26 mouse cellular contexts compared by ENCODE assay signal in genomic region chr2:151949082-151949774, GRCm38 (mm10). TPM values are rescaled to one million over a fixed set of nuclear protein-coding genes. Genes with fewer than 3 reads are reported as not detected.
DNase-seq lines count a peak whose midpoint lies in the region; ATAC-seq and TF ChIP-seq lines count a peak whose summit lies in the region.
"Had no signal": no experiment of that assay in that cellular context is flagged by ENCODE, and none has a peak within 500 bp of the region (broad histone marks: within the 10 kb centered on the region; RNA-seq: fewer than 3 reads in every experiment).

No protein-coding gene starts in this region.

- no peaks in the 10 kb centered on the region for H3K4me1 ChIP-seq in forebrain, embryonic 15.5 days
- H3K4me1 ChIP-seq in forebrain, embryonic 10.5 days, result no peaks in the 10 kb centered on the region
- H3K4me1 ChIP-seq in testis, adult 2 months (ENCODE audit: control insufficient read depth, insufficient read depth, low read length), result no peaks in the 10 kb centered on the region
- H3K4me1 ChIP-seq in embryonic facial prominence, embryonic 10.5 days, result no peaks in the 10 kb centered on the region
- H3K4me1 ChIP-seq: heart, embryonic 15.5 days; kidney, embryonic 15.5 days; limb, embryonic 15.5 days; liver, embryonic 15.5 days had no signal

- H3K9ac ChIP-seq in forebrain, embryonic 15.5 days (replicated peaks), result no peak overlapping the region
- H3K9ac ChIP-seq: heart, embryonic 15.5 days; kidney, embryonic 15.5 days; limb, embryonic 15.5 days; liver, embryonic 15.5 days had no signal

- ATAC-seq in forebrain, embryonic 15.5 days (replicated peaks), result peak; percentile 71
- ATAC-seq: intestine, embryonic 16.5 days had no signal

- H3K4me2 ChIP-seq in forebrain, embryonic 15.5 days (replicated peaks), result no peak overlapping the region
- H3K4me2 ChIP-seq: heart, embryonic 15.5 days; kidney, embryonic 15.5 days; limb, embryonic 15.5 days; liver, embryonic 15.5 days had no signal

- no peak for TF ChIP-seq CTCF in testis, adult 2 months (IDR thresholded peaks at IDR 0.05; ENCODE audit: control insufficient read depth, insufficient read depth, insufficient replicate concordance, low read depth, low read length)

- no peak for TF ChIP-seq POLR2A in testis, adult 2 months (IDR thresholded peaks at IDR 0.05; ENCODE audit: control insufficient read depth, low read depth, low read length)

- 48% methylated on average over 2 of the region's 2 CpGs for WGBS in forebrain, embryonic 15.5 days
- WGBS in forebrain, embryonic 10.5 days, result 69% methylated on average over 2 of the region's 2 CpGs
- whole genome bisulfite sequencing in embryonic facial prominence, embryonic 10.5 days, result 75% methylated on average over 2 of the region's 2 CpGs

- no peaks in the 10 kb centered on the region for H3K9me3 ChIP-seq in forebrain, embryonic 15.5 days
- H3K9me3 ChIP-seq in forebrain, embryonic 10.5 days, result no peaks in the 10 kb centered on the region
- no peaks in the 10 kb centered on the region for H3K9me3 ChIP-seq in embryonic facial prominence, embryonic 10.5 days
- H3K9me3 ChIP-seq: G1E; heart, embryonic 15.5 days; kidney, embryonic 15.5 days; limb, embryonic 15.5 days; liver, embryonic 15.5 days had no signal

- peak overlapping the region; percentile 38; the same call in 1 of the 2 replicates for H3K27ac ChIP-seq in forebrain, embryonic 15.5 days (replicated peaks)
- no peak overlapping the region for H3K27ac ChIP-seq in forebrain, embryonic 10.5 days
- H3K27ac ChIP-seq in testis, adult 2 months (ENCODE audit: control insufficient read depth, insufficient read depth, low read depth, low read length), result peak overlapping the region; percentile 7; the same call in 1 of the 2 replicates
- no peak overlapping the region for H3K27ac ChIP-seq in embryonic facial prominence, embryonic 10.5 days (replicated peaks)
- H3K27ac ChIP-seq: heart, adult 2 months; heart, embryonic 15.5 days; kidney, embryonic 15.5 days; limb, embryonic 15.5 days; liver, embryonic 15.5 days; macrophage had no signal

- DNase-seq in forebrain, embryonic 10.5 days (ENCODE audit: extremely low spot score, low spot score), result no peak
- DNase-seq in layer of hippocampus, adult 18-20 months (ENCODE audit: low spot score in 2 of 2), result peak; percentile 43 to 59
- no peak for DNase-seq in layer of hippocampus, adult 11-12 months (ENCODE audit: low spot score)
- DNase-seq in testis, postnatal 10 days (ENCODE audit: low spot score), result no peak
- DNase-seq in adrenal gland, adult 2 months, result no peak
- DNase-seq in embryonic facial prominence, embryonic 10.5 days (ENCODE audit: low spot score), result no peak
- DNase-seq: adrenal gland, postnatal 25 days; cerebellum, adult 2 months; cerebellum, postnatal 36 days; gastrocnemius, postnatal 10 days; heart, postnatal 4 days; kidney, postnatal 4 days; right cerebral cortex, adult 18-20 months; spleen, adult 18-20 months; thymus, adult 18-20 months; thymus, postnatal 4 days had no signal

- H3K27me3 ChIP-seq in forebrain, embryonic 15.5 days, result no peaks in the 10 kb centered on the region
- H3K27me3 ChIP-seq in forebrain, embryonic 10.5 days (ENCODE audit: poor library complexity, severe bottlenecking), result no peaks in the 10 kb centered on the region
- H3K27me3 ChIP-seq in testis, adult 2 months (ENCODE audit: control insufficient read depth, insufficient read depth, low read length), result no peaks in the 10 kb centered on the region
- H3K27me3 ChIP-seq in embryonic facial prominence, embryonic 10.5 days (replicated peaks; ENCODE audit: low read depth, poor library complexity, severe bottlenecking), result no peaks in the 10 kb centered on the region
- H3K27me3 ChIP-seq: kidney, embryonic 15.5 days; limb, embryonic 15.5 days; liver, embryonic 15.5 days had no signal

- no peak overlapping the region for H3K4me3 ChIP-seq in forebrain, embryonic 15.5 days
- no peak overlapping the region for H3K4me3 ChIP-seq in forebrain, embryonic 10.5 days
- no peak overlapping the region for H3K4me3 ChIP-seq in testis, adult 2 months (ENCODE audit: control insufficient read depth, low read depth, low read length)
- H3K4me3 ChIP-seq in embryonic facial prominence, embryonic 10.5 days, result no peak overlapping the region
- H3K4me3 ChIP-seq: heart, adult 2 months; heart, embryonic 15.5 days; kidney, embryonic 15.5 days; limb, embryonic 15.5 days; liver, embryonic 15.5 days had no signal

- no peaks in the 10 kb centered on the region for H3K36me3 ChIP-seq in forebrain, embryonic 15.5 days
- H3K36me3 ChIP-seq in forebrain, embryonic 10.5 days (replicated peaks), result no peaks in the 10 kb centered on the region
- no peaks in the 10 kb centered on the region for H3K36me3 ChIP-seq in testis, adult 2 months (ENCODE audit: control insufficient read depth, insufficient read depth, low read length)
- H3K36me3 ChIP-seq in embryonic facial prominence, embryonic 10.5 days (replicated peaks), result no peaks in the 10 kb centered on the region
- H3K36me3 ChIP-seq: G1E; heart, embryonic 15.5 days; kidney, embryonic 15.5 days; limb, embryonic 15.5 days; liver, embryonic 15.5 days had no signal

RNA-seq across cellular contexts. Expression of gene Fam110a, which starts 30.8 kb away (rescaled TPM):
- polyA plus RNA-seq in forebrain, embryonic 15.5 days (2015; fragmentation: Nextera tagmentation; extraction: Ambion mirVana), result 71.9 and 75.2 TPM in 2 replicates
- 60.3 and 70.4 TPM in 2 replicates for polyA plus RNA-seq in forebrain, embryonic 10.5 days (2016; fragmentation: Nextera tagmentation; extraction: Ambion mirVana)
- 1 to 10 TPM; 7.3 to 9.7 TPM for total RNA-seq in layer of hippocampus, adult 18-20 months (2021)
- 175 and 190 TPM in 2 replicates for polyA plus RNA-seq in testis, adult 2 months (2012; rRNA removed)
- 10 to 100 TPM in 1 of 2 experiments, 1 to 10 TPM in 1; 8.5 to 11.3 TPM for total RNA-seq in adrenal gland, adult 2 months (2021)
- 24.1 and 24.6 TPM in 2 replicates for polyA plus RNA-seq in adrenal gland, adult 2 months (2012; rRNA removed)
- polyA plus RNA-seq in embryonic facial prominence, embryonic 10.5 days (2016; fragmentation: Nextera tagmentation; extraction: Ambion mirVana), result 48.4 and 55.0 TPM in 2 replicates

RNA-seq across cellular contexts. Expression of gene Angpt4, which starts 38.2 kb away (rescaled TPM):
- polyA plus RNA-seq in forebrain, embryonic 15.5 days (2015; fragmentation: Nextera tagmentation; extraction: Ambion mirVana), result 0.20 TPM in 1 of 2 replicates, not detected in the other
- 0.06 and 0.17 TPM in 2 replicates for polyA plus RNA-seq in forebrain, embryonic 10.5 days (2016; fragmentation: Nextera tagmentation; extraction: Ambion mirVana)
- not detected for total RNA-seq in layer of hippocampus, adult 18-20 months (2021)
- polyA plus RNA-seq in testis, adult 2 months (2012; rRNA removed), result 2.2 and 2.5 TPM in 2 replicates
- total RNA-seq in adrenal gland, adult 2 months (2021), result 1 to 10 TPM in 1 of 2 experiments, under 1 TPM in 1; 0.63 to 1.6 TPM
- polyA plus RNA-seq in adrenal gland, adult 2 months (2012; rRNA removed), result 1.1 and 1.9 TPM in 2 replicates
- polyA plus RNA-seq in embryonic facial prominence, embryonic 10.5 days (2016; fragmentation: Nextera tagmentation; extraction: Ambion mirVana), result 0.27 and 0.73 TPM in 2 replicates
- total RNA-seq: adrenal gland, postnatal 25 days; G1E had no signal
- polyA plus RNA-seq: G1E; liver, embryonic 15.5 days; macrophage had no signal

RNA-seq across cellular contexts. Expression of gene Slc52a3, which starts 47.1 kb away (rescaled TPM):
- polyA plus RNA-seq in forebrain, embryonic 15.5 days (2015; fragmentation: Nextera tagmentation; extraction: Ambion mirVana), result 0.84 and 1.3 TPM in 2 replicates
- 0.69 and 0.79 TPM in 2 replicates for polyA plus RNA-seq in forebrain, embryonic 10.5 days (2016; fragmentation: Nextera tagmentation; extraction: Ambion mirVana)
- total RNA-seq in layer of hippocampus, adult 18-20 months (2021), result 1 to 10 TPM; 2.1 to 2.4 TPM
- polyA plus RNA-seq in testis, adult 2 months (2012; rRNA removed), result 37.6 and 52.4 TPM in 2 replicates
- total RNA-seq in adrenal gland, adult 2 months (2021), result 1 to 10 TPM; 3.1 to 5.4 TPM
- polyA plus RNA-seq in adrenal gland, adult 2 months (2012; rRNA removed), result 5.7 and 6.9 TPM in 2 replicates
- polyA plus RNA-seq in embryonic facial prominence, embryonic 10.5 days (2016; fragmentation: Nextera tagmentation; extraction: Ambion mirVana), result 0.63 and 0.80 TPM in 2 replicates
- polyA plus RNA-seq: macrophage had no signal

Comparison
In these comparisons a context has a peak if more than half of its experiments do, and no peak if none do; other contexts are left out.
1. H3K27ac ChIP-seq: peak in forebrain, embryonic 15.5 days (single experiment) and testis, adult 2 months (single experiment); none in forebrain, embryonic 10.5 days (single experiment) and embryonic facial prominence, embryonic 10.5 days (single experiment).
2. DNase-seq: peak in layer of hippocampus, adult 18-20 months (2 of 2); none in forebrain, embryonic 10.5 days (single experiment), layer of hippocampus, adult 11-12 months (single experiment), testis, postnatal 10 days (single experiment), adrenal gland, adult 2 months (single experiment) and embryonic facial prominence, embryonic 10.5 days (single experiment).